Mouse (Mus musculus) mouse trophoblast stem cell (cell line): ENCODE measurements around the gene Miga1.
"Not testable (repeated sequence)": the region's sequence is repeated elsewhere in the genome, so short reads cannot be mapped to it uniquely, and the experiment has no call there.

Experiments
- in situ Hi-C, 2 experiments: fragments of 300-500 bp; cut with MseI, MboI; formaldehyde crosslinking; loops; 2 replicates in 1 of 2; 3 replicates in 1 of 2; pipeline ENCODE4 v1.15.1; 2025

Gene Miga1

DNA sequence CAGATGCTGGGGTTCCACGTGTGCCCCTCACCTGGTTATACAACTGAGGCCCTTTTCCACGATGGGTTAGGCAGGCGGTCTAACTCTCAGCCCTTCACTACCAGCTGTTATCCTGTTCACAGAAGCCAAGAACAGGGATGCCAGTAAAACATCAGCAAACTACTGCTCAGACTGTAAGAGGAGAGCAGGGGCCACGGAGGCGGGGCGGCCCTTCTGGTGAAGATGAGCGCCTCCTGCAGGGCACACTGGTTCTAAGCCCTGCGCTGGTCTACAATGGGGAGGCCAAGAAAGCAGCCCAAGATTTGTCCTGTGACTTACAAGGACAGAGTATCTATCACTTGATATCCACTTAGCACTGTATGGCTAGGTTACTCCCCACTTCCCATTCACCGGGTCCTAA, 52.4 kb downstream of the Miga1 start:
- in situ Hi-C loops = no loop called here

DNA sequence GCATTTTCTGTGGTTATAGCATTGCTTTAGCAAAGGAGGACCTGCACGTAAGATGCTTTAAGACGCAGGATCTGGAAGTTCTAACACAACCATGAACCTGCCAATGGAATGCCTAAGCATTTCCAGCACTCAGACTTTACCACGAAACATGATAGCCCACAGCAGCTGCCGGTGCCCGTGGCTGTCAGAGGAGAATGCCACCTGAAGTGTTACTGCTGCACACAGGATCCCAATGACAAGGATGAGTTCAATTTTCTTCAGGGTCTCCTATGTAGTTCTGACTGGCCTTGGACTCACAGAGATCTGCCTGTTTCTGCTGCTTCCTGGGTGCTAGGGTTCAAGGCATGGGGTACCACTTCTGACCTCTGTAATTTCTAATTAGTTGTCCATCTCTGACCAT, 55.4 kb downstream of the Miga1 start:
- in situ Hi-C loops = no loop called here

DNA sequence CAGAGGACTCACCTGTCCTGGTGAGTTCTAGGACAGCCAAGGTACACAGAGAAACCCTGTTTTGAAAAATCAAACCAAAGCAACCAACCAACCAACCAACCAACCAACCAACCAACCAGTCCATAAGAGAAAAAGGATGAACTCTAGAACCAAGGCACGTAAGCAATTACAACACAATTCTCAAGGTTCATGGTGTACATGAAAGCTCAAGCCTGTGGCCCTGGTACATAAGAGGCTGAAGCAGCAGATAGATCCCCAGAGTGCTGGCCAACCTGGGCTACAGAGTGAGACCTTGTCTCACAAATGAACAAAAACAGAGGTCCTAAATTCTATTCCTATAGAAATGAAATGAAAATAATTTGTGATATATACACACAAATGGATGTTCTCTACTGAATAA, 55.9 kb downstream of the Miga1 start:
- in situ Hi-C loops = no loop called here

DNA sequence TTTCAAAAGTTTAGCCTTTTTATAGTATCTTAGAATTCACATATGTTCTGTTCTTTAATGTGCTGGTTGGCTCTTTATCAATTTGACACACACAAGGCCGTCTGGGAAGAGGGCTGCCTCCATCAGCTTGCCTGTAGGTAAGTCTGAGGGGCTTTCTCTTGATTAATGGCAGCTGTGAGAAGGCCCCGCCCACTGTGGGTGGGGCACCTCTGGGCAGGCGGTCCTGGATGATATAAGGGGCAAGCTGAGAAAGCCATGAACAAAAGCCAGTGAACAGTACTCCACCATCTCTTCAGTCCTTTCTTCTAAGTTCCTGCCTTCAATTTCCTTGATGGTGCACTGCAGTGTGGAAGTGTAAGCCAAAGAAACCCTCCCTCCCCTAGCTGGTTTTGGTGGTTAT, 58.1 kb downstream of the Miga1 start:
- in situ Hi-C loops = no loop called here

DNA sequence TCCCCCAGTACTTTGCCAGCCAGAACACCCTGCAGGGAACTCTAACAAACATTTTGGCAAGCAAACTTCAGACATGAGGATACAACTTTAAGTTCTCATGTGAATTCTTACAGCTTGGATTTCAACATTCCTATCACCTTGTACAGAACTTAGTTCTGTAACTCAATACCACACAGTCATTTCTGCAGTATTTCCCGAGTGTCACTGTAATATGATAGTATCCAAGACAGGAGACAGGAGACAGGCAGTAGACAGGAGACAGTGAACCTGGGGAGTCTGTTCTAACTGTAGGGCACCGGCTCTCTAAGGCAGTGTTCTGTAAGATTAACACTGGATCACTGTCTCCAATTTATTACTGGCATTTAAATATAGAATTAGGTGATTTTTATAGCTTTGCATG, 61.8 kb downstream of the Miga1 start:
- in situ Hi-C loops = no loop called here

DNA sequence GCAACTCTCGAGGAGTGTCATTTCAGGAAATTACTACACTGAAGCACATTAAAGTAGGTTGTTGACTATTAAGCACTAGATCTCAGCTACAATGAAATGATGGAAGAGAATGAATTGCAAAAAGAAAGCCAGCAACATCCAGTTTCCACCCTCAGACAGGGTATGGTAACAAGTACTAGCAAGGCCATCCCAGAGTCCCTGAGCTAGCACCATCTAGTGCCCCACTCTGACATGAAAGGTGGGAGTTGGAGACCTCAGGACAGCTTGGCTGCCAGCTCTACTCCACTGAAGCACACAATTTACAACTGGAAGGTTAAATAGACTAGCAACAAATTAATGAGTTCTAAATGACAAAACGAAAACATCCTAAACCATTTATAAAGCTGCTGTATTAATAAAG, 62.3 kb downstream of the Miga1 start:
- in situ Hi-C loops = no loop called here

DNA sequence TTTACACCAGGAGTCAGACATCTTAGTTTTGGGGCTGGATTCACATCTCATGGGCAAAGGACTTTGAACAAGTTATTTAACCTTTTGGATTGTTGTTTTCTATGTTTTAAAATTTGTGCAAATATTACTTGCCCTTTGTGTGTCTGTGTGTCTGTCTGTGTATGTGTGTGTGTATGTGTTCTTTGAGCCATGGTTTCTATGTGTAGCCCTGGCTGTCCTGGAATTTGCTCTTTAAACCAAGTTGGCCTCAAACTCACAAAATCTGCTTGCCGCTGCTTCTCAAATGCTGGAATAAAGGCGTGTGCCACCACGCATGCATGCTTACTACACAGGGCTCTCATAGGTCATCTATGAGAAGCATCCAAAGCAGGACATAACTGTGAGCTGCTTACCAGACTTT, 63.3 kb downstream of the Miga1 start:
- in situ Hi-C loops = no loop called here

DNA sequence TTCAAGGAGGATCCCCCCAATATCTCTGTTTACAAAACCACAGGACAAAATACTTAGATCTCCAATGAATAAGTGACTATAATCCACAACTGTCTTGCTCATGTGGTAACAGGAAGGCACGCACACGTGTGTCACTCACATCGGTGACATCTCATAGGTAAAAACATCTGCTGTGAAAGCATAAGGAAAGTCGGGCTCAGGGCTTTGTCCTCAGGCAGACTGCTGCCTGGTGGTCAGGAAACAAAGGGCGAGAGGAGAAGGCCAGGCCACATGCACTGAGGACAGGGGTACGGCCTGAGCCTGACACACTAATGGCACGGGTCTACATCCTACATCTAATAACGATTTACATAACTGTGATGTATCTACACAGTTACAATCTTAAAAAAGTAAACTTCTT, 65.2 kb downstream of the Miga1 start:
- in situ Hi-C loops = no loop called here

DNA sequence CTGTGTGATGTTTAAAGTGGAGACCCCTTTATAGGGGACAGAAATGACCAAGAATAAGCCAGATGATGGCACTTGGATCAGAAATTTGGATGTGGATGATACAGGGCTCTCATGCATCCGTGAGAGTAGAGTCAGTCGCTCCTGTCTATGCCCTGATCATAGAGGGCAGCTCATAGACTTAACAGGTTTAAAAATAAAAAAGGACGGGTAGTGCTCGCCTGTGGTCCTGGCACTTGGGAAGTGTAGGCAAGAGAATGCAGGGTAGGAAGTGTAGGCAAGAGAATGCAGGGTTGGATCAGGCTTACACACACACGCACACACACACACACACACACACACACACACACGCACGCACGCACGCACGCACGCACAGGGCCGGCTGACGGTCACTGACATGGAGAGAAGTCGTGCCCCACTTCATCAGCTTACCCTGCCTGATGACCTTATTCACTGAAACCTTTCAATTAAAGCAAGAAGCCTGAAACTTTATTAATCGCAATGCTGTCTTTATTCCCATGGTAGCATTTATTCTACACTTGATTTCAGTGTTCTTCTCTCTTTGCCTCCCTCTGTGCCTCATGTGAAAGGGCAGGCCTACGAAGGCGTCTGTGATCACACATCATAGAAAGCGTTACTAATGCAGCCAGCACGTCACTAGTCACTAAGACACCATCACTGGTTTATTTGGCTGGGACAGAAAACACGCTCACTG, 67.1 kb downstream of the Miga1 start:
- in situ Hi-C loops = no loop called here

DNA sequence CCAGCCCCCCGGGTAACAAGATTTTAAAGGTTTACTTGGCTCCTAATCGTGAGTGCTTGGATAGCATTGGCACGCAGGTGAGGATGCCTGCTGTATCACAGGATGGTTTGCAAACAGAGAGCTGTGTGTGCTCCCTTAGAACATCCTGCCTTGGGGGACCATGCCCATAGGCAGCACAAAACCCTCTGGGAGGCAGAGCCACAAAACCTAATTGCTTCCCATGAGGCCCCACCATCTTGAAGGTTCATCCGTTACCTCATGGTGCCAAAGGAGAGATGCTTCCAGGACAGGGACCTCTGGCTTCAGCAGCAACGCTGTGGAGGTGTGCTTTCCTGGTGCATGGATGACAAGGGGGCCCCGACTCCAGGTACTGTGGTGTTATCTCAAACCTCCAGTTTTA, 68.3 kb downstream of the Miga1 start:
- in situ Hi-C loops = no loop called here

DNA sequence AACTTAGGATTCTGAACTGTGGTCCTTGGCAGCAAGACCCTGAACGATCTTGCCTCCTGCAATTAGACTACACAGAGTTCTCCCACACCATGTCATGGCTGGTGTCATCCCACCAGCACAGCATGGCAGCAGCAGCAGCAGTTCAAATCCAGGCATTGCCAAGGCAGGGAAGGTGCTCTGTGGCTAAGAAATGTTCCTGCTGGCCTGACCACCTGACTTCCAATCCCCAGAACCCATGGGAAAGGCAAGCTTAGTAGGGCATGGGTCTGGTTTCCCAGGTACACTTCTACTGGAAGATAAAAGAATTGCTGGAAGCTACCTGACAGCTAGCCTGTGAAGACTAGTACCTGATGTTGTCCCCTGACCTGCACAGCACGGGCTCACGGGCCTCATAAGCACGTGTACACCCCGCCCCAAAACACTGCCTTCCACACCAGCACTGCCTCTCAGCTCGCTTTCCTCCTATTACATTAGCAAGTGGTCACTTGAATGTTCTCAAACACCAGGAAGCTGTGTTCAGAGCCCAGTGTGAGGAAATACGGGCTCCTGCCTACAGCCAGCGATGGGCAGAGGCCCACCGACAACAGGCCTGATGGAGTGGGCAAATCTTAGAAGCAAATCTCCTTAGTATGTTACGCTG, 69.0 kb downstream of the Miga1 start:
- in situ Hi-C loops = no loop called here

DNA sequence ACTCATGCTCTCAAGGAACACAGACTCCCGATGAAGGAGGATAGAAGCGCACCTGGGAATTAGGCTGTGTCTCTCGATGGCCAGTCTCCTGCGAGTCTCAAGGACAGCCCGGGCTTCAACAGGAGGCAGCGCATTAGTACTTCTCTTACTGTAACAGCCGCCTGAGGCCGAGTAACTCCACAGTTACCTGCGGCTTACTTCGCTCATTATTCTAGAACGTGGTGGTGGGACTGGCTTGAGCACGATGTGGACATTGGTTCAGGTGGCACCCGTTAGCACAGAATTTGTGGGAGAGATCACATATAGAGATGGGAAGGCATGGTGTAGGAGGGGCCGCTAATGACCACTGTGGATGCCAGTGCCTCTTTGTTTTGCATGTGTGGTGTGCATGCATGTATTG, 72.1 kb downstream of the Miga1 start:
- in situ Hi-C loops = no loop called here

DNA sequence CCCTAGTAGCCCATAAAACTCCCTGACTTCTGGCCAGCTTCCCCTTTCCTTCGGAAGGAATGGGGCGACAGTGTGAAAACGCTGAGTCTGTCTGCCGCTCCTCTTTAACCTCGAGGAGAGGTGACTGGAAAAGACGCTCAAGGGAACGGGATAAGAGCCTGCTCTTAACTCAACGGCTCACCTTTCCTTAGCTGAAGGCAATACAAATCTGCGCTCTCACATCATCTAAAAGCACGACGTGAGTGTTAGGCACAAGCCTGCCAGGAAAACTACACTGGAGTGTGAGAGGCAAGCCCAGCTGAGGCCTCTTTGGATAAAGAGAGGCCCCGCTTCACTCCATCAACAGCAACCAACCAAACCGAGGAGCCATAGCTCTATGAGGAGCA, 74.2 kb downstream of the Miga1 start, which contains the start of gene Nexn:
TSS of gene Nexn (minus strand) at position 315 of the 386 bp plus-strand sequence.
- in situ Hi-C loops = no loop called here

DNA sequence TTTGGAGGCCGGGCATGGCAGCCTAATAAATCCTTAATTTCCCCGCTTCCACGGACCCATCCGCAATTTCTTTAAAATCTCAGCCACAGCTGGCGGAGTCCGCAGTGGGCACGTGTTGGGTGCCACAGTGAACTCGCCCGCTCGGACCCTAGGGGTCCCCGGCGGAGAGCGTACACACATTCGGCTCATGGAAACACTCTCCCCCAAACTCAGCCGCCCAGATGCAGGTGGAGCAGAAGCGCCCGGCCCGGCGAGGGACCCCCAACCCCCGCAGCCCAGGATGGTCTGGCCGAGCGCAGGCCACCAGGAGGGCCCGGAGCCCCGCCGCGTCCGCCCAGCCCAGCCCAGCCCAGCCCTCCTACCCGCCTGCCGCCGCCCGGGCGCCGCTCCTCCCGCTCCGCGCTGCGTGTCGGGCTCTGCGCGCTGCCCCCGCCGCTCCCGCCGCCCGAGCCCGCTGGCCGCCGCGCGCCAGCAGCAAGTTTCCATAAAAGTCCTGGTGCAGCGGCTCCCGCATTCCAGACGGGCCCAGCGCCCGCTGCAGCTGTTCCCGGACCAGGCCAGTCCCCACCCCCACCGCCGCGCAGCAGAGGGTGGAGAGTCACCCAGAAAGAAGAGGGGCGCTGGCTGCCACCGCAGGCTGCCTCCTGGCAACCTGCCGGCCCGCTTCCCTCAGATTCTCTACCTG, 74.7 kb downstream of the Miga1 start:
- in situ Hi-C loops = no loop called here

DNA sequence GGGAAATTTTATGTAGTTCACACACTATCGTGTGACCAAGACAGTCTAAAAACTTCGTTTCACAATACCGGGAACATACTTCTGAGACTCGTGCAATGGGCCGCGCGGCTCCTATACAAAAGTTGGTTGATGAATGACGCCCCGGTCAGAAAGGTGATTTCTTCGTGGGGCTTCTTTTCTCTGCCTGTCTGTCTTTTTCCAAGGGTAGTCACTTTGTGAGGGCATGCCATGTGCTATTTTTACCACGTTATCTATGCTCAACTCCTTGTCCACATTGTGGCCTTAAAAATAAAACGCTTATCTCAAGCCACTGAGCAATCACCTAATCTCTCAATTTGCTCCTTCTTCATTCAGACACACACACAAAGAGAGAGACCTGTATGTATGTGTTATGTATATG, 75.4 kb downstream of the Miga1 start:
- in situ Hi-C loops = no loop called here

DNA sequence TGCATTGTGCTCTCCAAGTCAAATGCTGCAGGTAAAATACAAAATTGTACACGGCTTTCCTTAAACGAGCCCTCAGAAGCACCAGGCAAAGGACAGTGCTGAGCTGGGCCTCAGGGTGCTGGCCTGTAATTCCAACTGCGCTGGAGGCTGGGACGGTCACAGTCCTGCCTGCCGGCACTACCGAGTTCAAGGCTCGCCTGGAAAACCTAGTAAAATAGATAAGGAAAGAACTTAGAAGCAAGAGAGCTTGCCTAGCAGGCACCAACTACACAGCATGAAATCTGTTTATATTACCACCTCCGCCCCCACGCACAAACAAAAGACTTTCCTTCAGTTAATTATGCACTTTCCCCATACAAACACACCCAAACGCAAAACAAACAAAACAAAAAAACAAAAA, 75.8 kb downstream of the Miga1 start:
- in situ Hi-C loops = no loop called here

DNA sequence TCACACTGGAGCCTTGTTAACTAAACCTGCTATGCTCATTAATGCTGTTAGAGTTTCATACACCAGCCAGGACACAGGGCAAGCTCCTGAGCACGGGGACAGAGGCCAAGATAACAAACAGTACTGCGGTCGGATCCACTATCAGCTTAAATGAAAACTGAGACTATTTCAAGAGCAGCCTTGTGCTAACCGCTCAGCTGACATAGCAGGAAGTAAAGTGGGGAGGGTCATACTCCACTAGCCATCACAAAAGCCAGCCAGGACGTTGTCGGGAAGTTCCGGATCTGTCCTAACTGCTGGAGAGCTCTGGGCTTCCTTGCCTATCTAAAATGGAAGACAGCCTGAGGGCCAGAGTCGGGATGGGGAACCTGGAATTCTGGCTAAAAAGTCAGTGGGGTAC, 78.3 kb downstream of the Miga1 start:
- in situ Hi-C loops = no loop called here

DNA sequence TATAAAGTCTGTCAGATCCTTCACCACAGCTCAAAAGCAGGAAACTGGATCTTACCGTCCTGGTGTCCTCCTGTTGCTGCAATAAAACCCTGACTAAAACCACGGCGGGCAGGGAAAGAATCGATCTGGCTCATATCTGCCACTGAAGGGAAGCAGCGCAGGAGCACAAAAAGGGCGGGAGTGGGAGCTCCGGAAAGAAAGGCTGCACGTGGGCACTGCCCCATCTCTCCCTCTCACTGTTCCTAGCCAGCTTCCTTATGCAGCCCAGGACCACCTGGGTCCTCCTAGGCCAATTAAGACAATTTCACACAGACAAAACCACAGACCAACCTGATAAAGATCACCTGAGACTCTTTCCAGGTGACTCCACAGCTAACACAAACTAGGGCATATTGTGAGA, 78.8 kb downstream of the Miga1 start:
- in situ Hi-C loops = no loop called here

DNA sequence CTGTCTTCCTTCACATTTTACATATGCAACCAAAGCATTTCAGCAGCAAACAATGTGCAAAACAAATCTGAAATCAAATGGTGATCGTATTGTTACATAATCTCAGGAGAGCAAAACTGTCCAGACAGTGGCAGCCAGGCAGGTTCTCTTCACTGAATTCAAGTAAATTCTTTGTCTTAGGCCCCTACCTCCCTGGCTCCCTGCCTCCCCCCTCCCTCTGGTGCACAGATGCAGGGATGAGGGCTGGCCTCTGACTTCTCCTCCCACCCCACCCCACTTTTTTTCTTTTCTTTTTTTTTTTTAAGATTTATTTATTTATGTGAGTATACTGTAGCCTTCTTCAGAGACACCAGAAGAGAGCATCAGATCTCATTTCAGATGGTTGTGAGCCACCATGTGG, 79.8 kb downstream of the Miga1 start:
- in situ Hi-C loops = no loop called here

DNA sequence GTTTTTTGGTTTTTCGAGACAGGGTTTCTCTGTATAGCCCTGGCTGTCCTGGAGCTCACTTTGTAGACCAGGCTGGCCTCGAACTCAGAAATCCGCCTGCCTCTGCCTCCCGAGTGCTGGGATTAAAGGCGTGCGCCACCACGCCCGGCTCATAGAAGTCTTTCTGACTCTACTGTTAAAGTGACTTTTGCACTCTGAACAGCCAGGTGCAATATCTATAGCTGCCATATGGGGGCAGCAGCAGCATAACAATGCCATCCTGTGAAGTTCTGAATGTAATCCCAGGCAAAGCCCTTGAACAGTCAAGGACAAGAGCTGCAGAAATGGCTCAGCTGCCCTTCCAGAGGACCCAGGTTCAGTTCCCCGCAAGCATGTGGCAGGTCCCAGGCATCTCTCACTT, 80.8 kb downstream of the Miga1 start:
- in situ Hi-C loops = not testable (repeated sequence)

DNA sequence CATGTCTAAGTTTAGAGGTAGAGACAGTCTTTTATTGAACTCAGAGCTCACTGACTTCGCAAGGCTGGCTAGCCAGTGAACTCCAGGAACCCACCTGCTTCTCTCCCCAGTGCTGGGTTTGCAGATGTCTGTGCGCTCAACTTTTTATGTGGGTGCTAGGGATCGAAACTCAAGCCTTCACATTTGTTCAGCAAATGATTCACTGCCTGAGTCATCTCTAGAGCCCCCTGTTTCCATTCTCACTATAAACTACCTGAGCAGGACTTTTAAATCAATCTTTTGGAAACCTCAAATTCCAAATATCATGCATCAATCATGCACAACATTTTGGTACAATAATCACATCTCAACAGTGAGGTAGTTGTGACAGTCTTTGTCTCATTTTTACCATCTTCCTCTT, 82.7 kb downstream of the Miga1 start:
- in situ Hi-C loops = no loop called here

DNA sequence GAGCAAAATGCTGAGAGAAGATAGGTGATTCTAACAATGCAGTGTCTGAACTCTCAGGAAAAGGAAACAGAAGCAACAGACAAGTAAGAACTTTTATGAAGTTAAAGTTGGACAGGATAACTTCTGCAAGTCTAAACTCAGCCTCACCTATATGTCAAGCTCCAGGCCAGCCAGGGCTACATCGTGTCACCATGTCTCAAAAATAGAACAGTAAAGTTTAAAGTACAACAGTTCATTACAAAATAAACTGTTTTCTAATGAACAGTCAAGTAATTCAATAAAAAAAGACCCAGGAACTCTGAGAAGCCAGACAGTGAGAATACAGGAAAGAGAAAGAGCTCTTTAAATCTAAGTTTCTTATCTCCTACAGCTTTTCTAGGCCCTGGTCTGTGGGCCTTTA, 89.7 kb downstream of the Miga1 start:
- in situ Hi-C loops = no loop called here

DNA sequence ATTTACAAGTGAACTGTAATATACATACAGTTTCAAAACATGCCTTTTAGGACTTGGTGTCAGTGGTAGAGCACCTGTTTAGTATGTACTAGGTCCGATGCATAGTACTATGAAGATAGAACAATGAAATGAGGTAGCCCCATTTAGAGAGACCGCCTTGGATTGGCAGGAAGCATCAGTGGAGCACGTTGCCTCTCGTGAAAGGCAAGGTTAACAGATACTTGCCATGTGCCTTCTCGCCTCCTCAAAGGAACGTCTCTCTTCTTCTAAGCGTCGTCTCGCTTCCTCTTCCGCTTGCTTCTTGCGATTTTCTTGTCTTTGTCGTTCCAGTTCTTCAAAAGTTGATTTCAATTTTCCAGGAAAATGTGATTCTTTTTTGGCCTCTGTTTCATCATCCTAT, 92.5 kb downstream of the Miga1 start:
- in situ Hi-C loops = no loop called here
